Mouse (Mus musculus) liver, embryonic 14.5 days (tissue): ENCODE results near the gene Dok3.

Experiments used
- CTCF ChIP-seq: IDR thresholded peaks from 2 replicates; pipeline ENCODE4 v1.5.1; 2016; ENCODE audit warnings: antibody characterized with exemption, low read depth, control low read depth
- EP300 ChIP-seq: IDR thresholded peaks from 2 replicates; pipeline ENCODE4 v1.6.1; 2016; ENCODE audit warnings: antibody characterized with exemption, low read depth

GRCm38 (mm10) chr13:55567001-55567400, 37.9 kb upstream of the Dok3 start:
- no peak for TF ChIP-seq CTCF
- no peak for TF ChIP-seq EP300
